Mouse (Mus musculus) MEL (cell line): ENCODE data around the gene Aak1. TPM values are rescaled to one million over a fixed set of nuclear protein-coding genes. Genes with fewer than 3 reads are reported as not detected.

ENCODE experiments used
- DNase-seq: peaks from one replicate; pipeline ENCODE4 v3.0.0; 2011; ENCODE audit warnings: low read depth, low spot score
- H3K27ac ChIP-seq: 2 replicates; pipeline ENCODE4 v1.5.1; 2012; ENCODE audit warnings: low read depth, mild to moderate bottlenecking, control low read depth, low read length, moderate library complexity; ENCODE audit not compliant: control insufficient read depth
- H3K27me3 ChIP-seq, 2 experiments: fragments of 150-350 bp in 1 of 2; sonication (generic) in 1 of 2; 2 replicates each; pipeline ENCODE4 v1.6.1; 2012; ENCODE audit warnings: low read length in 2 of 2, mild to moderate bottlenecking in 2 of 2, improper control_type of control experiment in 1 of 2, moderate library complexity in 1 of 2; ENCODE audit not compliant: insufficient read depth in 2 of 2, control insufficient read depth in 1 of 2
- H3K36me3 ChIP-seq, 2 experiments: 2 replicates each; pipeline ENCODE4 v1.6.1; 2012 to 2014; ENCODE audit warnings: low read length in 2 of 2, improper control_type of control experiment in 1 of 2, inconsistent platforms in 1 of 2, mild to moderate bottlenecking in 1 of 2; ENCODE audit not compliant: insufficient read depth in 2 of 2, control insufficient read depth in 1 of 2
- H3K4me1 ChIP-seq, 2 experiments: fragments of 150-350 bp in 1 of 2; sonication (generic) in 1 of 2; 2 replicates each; pipeline ENCODE4 v1.6.1; 2012; ENCODE audit warnings: low read length in 2 of 2, improper control_type of control experiment in 1 of 2, mild to moderate bottlenecking in 1 of 2; ENCODE audit not compliant: insufficient read depth in 2 of 2, control insufficient read depth in 1 of 2
- H3K4me3 ChIP-seq, 2 experiments: fragments of 150-350 bp in 1 of 2; sonication (generic) in 1 of 2; 2 replicates each; pipeline ENCODE4 v1.5.1; 2012; ENCODE audit warnings: low read depth in 2 of 2, low read length in 2 of 2, mild to moderate bottlenecking in 2 of 2, moderate library complexity in 2 of 2, control low read depth in 1 of 2, improper control_type of control experiment in 1 of 2; ENCODE audit not compliant: control insufficient read depth in 1 of 2, insufficient read depth in 1 of 2
- H3K79me2 ChIP-seq: 2 replicates; pipeline ENCODE4 v1.6.1; 2012; ENCODE audit warnings: mild to moderate bottlenecking, low read length, moderate library complexity; ENCODE audit not compliant: control insufficient read depth, poor library complexity, insufficient read depth
- H3K9ac ChIP-seq: 2 replicates; pipeline ENCODE4 v1.6.1; 2012; ENCODE audit warnings: low read depth, mild to moderate bottlenecking, control low read depth, low read length, moderate library complexity; ENCODE audit not compliant: control insufficient read depth, poor library complexity, severe bottlenecking
- H3K9me3 ChIP-seq: fragments of 150-350 bp; sonication (generic); replicated peaks from 2 replicates; pipeline ENCODE4 v1.6.1; 2012; ENCODE audit warnings: mild to moderate bottlenecking, low read length, improper control_type of control experiment, moderate library complexity; ENCODE audit not compliant: insufficient read depth
- BHLHE40 ChIP-seq: IDR thresholded peaks from 2 replicates; pipeline ENCODE4 v1.6.1; 2012; ENCODE audit warnings: low read depth, mild to moderate bottlenecking, inconsistent platforms, low read length, improper control_type of control experiment, borderline replicate concordance
- CHD1 ChIP-seq: IDR thresholded peaks from 2 replicates; pipeline ENCODE4 v1.6.1; 2012; ENCODE audit warnings: low read depth, mild to moderate bottlenecking, inconsistent platforms, low read length, improper control_type of control experiment
- CHD2 ChIP-seq: IDR thresholded peaks from 2 replicates; pipeline ENCODE4 v1.6.1; 2011; ENCODE audit warnings: low read length, improper control_type of control experiment
- CTCF ChIP-seq, 3 experiments: IDR thresholded peaks in 2 of 3; conservative IDR thresholded peaks in 1 of 3; 2 replicates each; pipeline ENCODE4 v1.5.1; 2011 to 2012; ENCODE audit warnings: low read length in 3 of 3, low read depth in 2 of 3, mild to moderate bottlenecking in 2 of 3, improper control_type of control experiment in 1 of 3, inconsistent platforms in 1 of 3, mixed read lengths in 1 of 3, moderate library complexity in 1 of 3; ENCODE audit not compliant: control insufficient read depth in 1 of 3, insufficient read depth in 1 of 3, poor library complexity in 1 of 3, severe bottlenecking in 1 of 3
- E2F4 ChIP-seq: IDR thresholded peaks from 2 replicates; pipeline ENCODE4 v1.6.1; 2011; ENCODE audit warnings: low read depth, low read length, improper control_type of control experiment, borderline replicate concordance
- ELF1 ChIP-seq: IDR thresholded peaks from 2 replicates; pipeline ENCODE4 v1.6.1; 2014; ENCODE audit warnings: low read depth, mild to moderate bottlenecking, inconsistent platforms, low read length, improper control_type of control experiment, moderate library complexity
- GABPA ChIP-seq: IDR thresholded peaks from 2 replicates; pipeline ENCODE4 v1.6.1; 2012; ENCODE audit warnings: low read depth, mild to moderate bottlenecking, inconsistent platforms, low read length, improper control_type of control experiment, moderate library complexity
- GATA1 ChIP-seq: IDR thresholded peaks from 2 replicates; pipeline ENCODE4 v1.6.1; 2011; ENCODE audit warnings: low read depth, low read length, improper control_type of control experiment
- HCFC1 ChIP-seq: IDR thresholded peaks from 2 replicates; pipeline ENCODE4 v1.6.1; 2012; ENCODE audit warnings: low read depth, mild to moderate bottlenecking, inconsistent platforms, low read length, improper control_type of control experiment, moderate library complexity
- JUND ChIP-seq: IDR thresholded peaks from 2 replicates; pipeline ENCODE4 v1.6.1; 2011; ENCODE audit warnings: low read depth, mild to moderate bottlenecking, improper control_type of control experiment, low read length
- KAT2A ChIP-seq: conservative IDR thresholded peaks from 2 replicates; pipeline ENCODE4 v1.6.1; 2012; ENCODE audit warnings: low read depth, low read length, improper control_type of control experiment, inconsistent platforms
- MAX ChIP-seq: IDR thresholded peaks from 2 replicates; pipeline ENCODE4 v1.6.1; 2011; ENCODE audit warnings: low read length, improper control_type of control experiment
- MAZ ChIP-seq: IDR thresholded peaks from 2 replicates; pipeline ENCODE4 v1.6.1; 2012; ENCODE audit warnings: low read depth, mild to moderate bottlenecking, inconsistent platforms, low read length, improper control_type of control experiment
- MYB ChIP-seq: IDR thresholded peaks from 2 replicates; pipeline ENCODE4 v1.6.1; 2011; ENCODE audit warnings: mild to moderate bottlenecking, low read depth, low read length, improper control_type of control experiment
- MYC ChIP-seq: IDR thresholded peaks from 2 replicates; pipeline ENCODE4 v1.6.1; 2011; ENCODE audit warnings: low read depth, mild to moderate bottlenecking, low read length, improper control_type of control experiment, moderate library complexity
- NELFE ChIP-seq: IDR thresholded peaks from 2 replicates; pipeline ENCODE4 v1.6.1; 2011; ENCODE audit warnings: low read depth, low read length, improper control_type of control experiment
- POLR2AphosphoS2 ChIP-seq: IDR thresholded peaks from 2 replicates; pipeline ENCODE4 v1.6.1; 2011; ENCODE audit warnings: low read length, improper control_type of control experiment
- POLR2AphosphoS5 ChIP-seq: IDR thresholded peaks from 2 replicates; pipeline ENCODE4 v1.6.1; 2012; ENCODE audit warnings: low read depth, borderline replicate concordance, mild to moderate bottlenecking, inconsistent platforms, low read length, moderate library complexity, mixed read lengths
- RCOR1 ChIP-seq: IDR thresholded peaks from 2 replicates; pipeline ENCODE4 v1.6.1; 2012; ENCODE audit warnings: low read depth, mild to moderate bottlenecking, inconsistent platforms, low read length, improper control_type of control experiment
- SIN3A ChIP-seq: IDR thresholded peaks from 2 replicates; pipeline ENCODE4 v1.6.1; 2012; ENCODE audit warnings: low read length, improper control_type of control experiment, inconsistent platforms
- SMC3 ChIP-seq: IDR thresholded peaks from 2 replicates; pipeline ENCODE4 v1.6.1; 2011; ENCODE audit warnings: low read depth, low read length, improper control_type of control experiment
- TBP ChIP-seq: IDR thresholded peaks from 2 replicates; pipeline ENCODE4 v1.8.0; 2011; ENCODE audit warnings: low read depth, low read length, improper control_type of control experiment
- UBTF ChIP-seq: IDR thresholded peaks from 2 replicates; pipeline ENCODE4 v1.6.1; 2012; ENCODE audit warnings: low read depth, mild to moderate bottlenecking, inconsistent platforms, low read length, improper control_type of control experiment, moderate library complexity, borderline replicate concordance; ENCODE audit not compliant: insufficient read depth
- USF1 ChIP-seq: IDR thresholded peaks from 2 replicates; pipeline ENCODE4 v1.6.1; 2014; ENCODE audit warnings: low read depth, mild to moderate bottlenecking, inconsistent platforms, low read length, improper control_type of control experiment, moderate library complexity
- polyA plus RNA-seq, 2 experiments: library from polyadenylated mRNA; stranded (reverse) in 1 of 2; unstranded in 1 of 2; fragments of >175 nt in 1 of 2; fragments of >200 nt in 1 of 2; gene quantifications; 2 replicates each; pipeline versions ENCODE4 v1.2.1 to v1.2.4; 2012; ENCODE audit warnings: low replicate concordance in 2 of 2, low read depth in 1 of 2; ENCODE audit not compliant: insufficient read length in 2 of 2, insufficient read depth in 1 of 2, missing spikeins in 1 of 2
- total RNA-seq: library from RNA; depleted of rRNA; stranded (reverse); fragments of 300-350 nt; gene quantifications from 2 replicates; pipeline ENCODE4 v1.2.3, GENCODE M21; 2012

Gene Aak1
- total and polyA plus RNA-seq, 3 experiments: 6.4 to 353 (median 25.4) TPM

GRCm38 (mm10) chr6:86908561-86909150, 59.3 kb downstream of the Aak1 start:
- H3K4me3 ChIP-seq: no peak overlapping the region
- H3K36me3 ChIP-seq: peaks cover 3 to 12% of the 10 kb centered on the region in 2 experiments; a peak in 3 of 4 replicates
- H3K79me2 ChIP-seq: peaks cover 5% of the 10 kb centered on the region; the same call in 1 of the 2 replicates
- no peaks in the 10 kb centered on the region for H3K27me3 ChIP-seq
- no peak for TF ChIP-seq RCOR1
- TF ChIP-seq MAX: no peak
- TF ChIP-seq MYC: no peak
- TF ChIP-seq GATA1: no peak
- no peak for TF ChIP-seq MYB
- TF ChIP-seq USF1: no peak
- TF ChIP-seq JUND: no peak
- no peak for TF ChIP-seq POLR2AphosphoS5
- no peak for TF ChIP-seq TBP
- TF ChIP-seq UBTF: no peak
- TF ChIP-seq ELF1: no peak
- TF ChIP-seq BHLHE40: no peak
- no peak for TF ChIP-seq CTCF (IDR thresholded peaks at IDR 0.05 in 2 of 3, conservative IDR thresholded peaks at IDR 0.05 in 1 of 3; ENCODE audit: control insufficient read depth in 1 of 3, insufficient read depth in 1 of 3, low read depth in 2 of 3, low read length in 3 of 3, poor library complexity in 1 of 3, severe bottlenecking in 1 of 3)
- TF ChIP-seq E2F4: no peak
- TF ChIP-seq SIN3A: no peak
- TF ChIP-seq POLR2AphosphoS2: no peak
- TF ChIP-seq NELFE: no peak
- H3K9me3 ChIP-seq: no peaks in the 10 kb centered on the region
- H3K9ac ChIP-seq: no peak overlapping the region
- no peak for DNase-seq
- no peak overlapping the region for H3K27ac ChIP-seq
- peaks cover 8 to 12% of the 10 kb centered on the region in 2 experiments; a peak in 3 of 4 replicates for H3K4me1 ChIP-seq

- Histone ChIP-seq H3K27me3 (no peaks in the 10 kb centered on the region), H3K4me3 (no peak overlapping the region), H3K27ac (no peak overlapping the region), H3K9me3 (no peaks in the 10 kb centered on the region), H3K9ac (no peak overlapping the region), H3K36me3 (peaks cover 3 to 12% of the 10 kb centered on the region in 2 experiments; a peak in 3 of 4 replicates), H3K4me1 (peaks cover 8 to 12% of the 10 kb centered on the region in 2 experiments; a peak in 3 of 4 replicates), H3K79me2 (peaks cover 5% of the 10 kb centered on the region; the same call in 1 of the 2 replicates)
- TF ChIP-seq TBP (no peak), USF1 (no peak), HCFC1 (no peak), KAT2A (no peak), E2F4 (no peak), MYB (no peak), ELF1 (no peak), MAZ (no peak), CHD2 (no peak), JUND (no peak), SIN3A (no peak), GABPA (no peak), SMC3 (no peak), BHLHE40 (no peak), POLR2AphosphoS5 (no peak), CHD1 (no peak)
- no peak for DNase-seq
Observed at GRCm38 (mm10) chr6:86909881-86910280, 60.6 kb downstream of the Aak1 start.
